Mouse (Mus musculus) bone marrow, adult 2 months (tissue): ENCODE results near the gene Zfp984.

Experiments used
- CTCF ChIP-seq: fragments of 200-500 bp; IDR thresholded peaks from 2 replicates; pipeline ENCODE4 v1.5.1; 2011; ENCODE audit warnings: low read length, control low read depth; ENCODE audit not compliant: control insufficient read depth, insufficient read depth
- POLR2A ChIP-seq: fragments of 200-500 bp; IDR thresholded peaks from 2 replicates; pipeline ENCODE4 v1.6.1; 2011; ENCODE audit warnings: low read depth, mild to moderate bottlenecking, control low read depth, low read length, borderline replicate concordance; ENCODE audit not compliant: control insufficient read depth

- TF ChIP-seq CTCF, result no peak
- no peak for TF ChIP-seq POLR2A
These were observed 33.3 kb upstream of the Zfp984 start for GRCm38 (mm10) chr4:147842871-147843270.
